Mouse (Mus musculus) CH12.LX (cell line): ENCODE results near the gene 6030468B19Rik. TPM values are rescaled to one million over a fixed set of nuclear protein-coding genes. Genes with fewer than 3 reads are reported as not detected.

Experiments
- DNase-seq: peaks from one replicate; pipeline ENCODE4 v3.0.0-alpha.2; 2013; ENCODE audit errors: extremely low read depth
- H3K27ac ChIP-seq: 2 replicates; pipeline ENCODE4 v1.5.1; 2012; ENCODE audit warnings: low read depth, mild to moderate bottlenecking, control low read depth, moderate library complexity; ENCODE audit not compliant: insufficient read depth
- H3K27me3 ChIP-seq: replicated peaks from 2 replicates; pipeline ENCODE3; 2012; ENCODE audit warnings: inconsistent platforms
- H3K36me3 ChIP-seq, 2 experiments: replicated peaks in 1 of 2; 2 replicates each; pipeline versions ENCODE3 to v1.6.1; 2012; ENCODE audit warnings: inconsistent platforms in 1 of 2, low read length in 1 of 2, mild to moderate bottlenecking in 1 of 2, mixed read lengths in 1 of 2, moderate library complexity in 1 of 2; ENCODE audit not compliant: control insufficient read depth in 1 of 2, insufficient read depth in 1 of 2
- H3K4me1 ChIP-seq, 2 experiments: 2 replicates each; pipeline ENCODE4 v1.6.1; 2012; ENCODE audit warnings: inconsistent platforms in 1 of 2, moderate library complexity in 1 of 2; ENCODE audit not compliant: insufficient read depth in 2 of 2, control insufficient read depth in 1 of 2
- H3K4me2 ChIP-seq: 2 replicates; pipeline ENCODE4 v1.6.1; 2012; ENCODE audit warnings: low read depth, mild to moderate bottlenecking, control low read depth; ENCODE audit not compliant: poor library complexity, insufficient read depth, severe bottlenecking
- H3K4me3 ChIP-seq, 3 experiments: fragments of 150-350 bp in 1 of 3; sonication (generic) in 1 of 3; replicated peaks in 1 of 3; 2 replicates each; pipeline versions ENCODE3 to v1.5.1; 2011 to 2012; ENCODE audit warnings: low read depth in 2 of 3, low read length in 2 of 3, mild to moderate bottlenecking in 2 of 3, moderate library complexity in 2 of 3, control low read depth in 1 of 3, improper control_type of control experiment in 1 of 3, inconsistent platforms in 1 of 3, mixed read lengths in 1 of 3; ENCODE audit not compliant: poor library complexity in 1 of 3
- H3K79me2 ChIP-seq: replicated peaks from 2 replicates; pipeline ENCODE4 v1.6.1; 2012; ENCODE audit warnings: mild to moderate bottlenecking, moderate library complexity; ENCODE audit not compliant: control insufficient read depth, poor library complexity, insufficient read depth, severe bottlenecking; ENCODE audit errors: extremely low read depth
- H3K9ac ChIP-seq: 2 replicates; pipeline ENCODE4 v1.6.1; 2012; ENCODE audit warnings: low read depth, mild to moderate bottlenecking, control low read depth, moderate library complexity; ENCODE audit not compliant: insufficient read depth
- H3K9me3 ChIP-seq: replicated peaks from 2 replicates; pipeline ENCODE3; 2012; ENCODE audit warnings: low read length, inconsistent platforms, mixed read lengths
- BHLHE40 ChIP-seq: IDR thresholded peaks from 2 replicates; pipeline ENCODE4 v1.6.1; 2011; ENCODE audit warnings: mild to moderate bottlenecking, low read depth, low read length, improper control_type of control experiment
- CHD1 ChIP-seq: IDR thresholded peaks from 2 replicates; pipeline ENCODE4 v1.6.1; 2012; ENCODE audit warnings: low read depth, low read length, improper control_type of control experiment, inconsistent platforms
- CHD2 ChIP-seq: IDR thresholded peaks from 2 replicates; pipeline ENCODE4 v1.6.1; 2011; ENCODE audit warnings: low read length, improper control_type of control experiment
- CTCF ChIP-seq, 2 experiments: IDR thresholded peaks in 1 of 2; conservative IDR thresholded peaks in 1 of 2; 2 replicates each; pipeline ENCODE4 v1.5.1; 2011 to 2012; ENCODE audit warnings: low read depth in 2 of 2, low read length in 2 of 2, improper control_type of control experiment in 1 of 2, inconsistent platforms in 1 of 2, mild to moderate bottlenecking in 1 of 2, moderate library complexity in 1 of 2
- E2F4 ChIP-seq: IDR thresholded peaks from 2 replicates; pipeline ENCODE4 v1.6.1; 2011; ENCODE audit warnings: low read depth, low read length, improper control_type of control experiment; ENCODE audit not compliant: insufficient replicate concordance
- ELF1 ChIP-seq: IDR thresholded peaks from 2 replicates; pipeline ENCODE4 v1.6.1; 2014; ENCODE audit warnings: low read depth, mild to moderate bottlenecking, inconsistent platforms, low read length, improper control_type of control experiment
- EP300 ChIP-seq: IDR thresholded peaks from 2 replicates; pipeline ENCODE4 v1.6.1; 2011; ENCODE audit warnings: low read length, improper control_type of control experiment
- ETS1 ChIP-seq: conservative IDR thresholded peaks from 2 replicates; pipeline ENCODE4 v1.6.1; 2012; ENCODE audit warnings: low read depth, mild to moderate bottlenecking, inconsistent platforms, low read length, improper control_type of control experiment, moderate library complexity
- GABPA ChIP-seq: IDR thresholded peaks from 2 replicates; pipeline ENCODE4 v1.6.1; 2012; ENCODE audit warnings: low read depth, low read length, improper control_type of control experiment, inconsistent platforms; ENCODE audit not compliant: insufficient replicate concordance
- HCFC1 ChIP-seq: IDR thresholded peaks from 2 replicates; pipeline ENCODE4 v1.6.1; 2012; ENCODE audit warnings: low read depth, mild to moderate bottlenecking, inconsistent platforms, low read length, improper control_type of control experiment
- IRF4 ChIP-seq: IDR thresholded peaks from 2 replicates; pipeline ENCODE4 v1.6.1; 2014; ENCODE audit warnings: low read depth, mild to moderate bottlenecking, inconsistent platforms, low read length, improper control_type of control experiment
- JUN ChIP-seq: IDR thresholded peaks from 2 replicates; pipeline ENCODE4 v1.6.1; 2011; ENCODE audit warnings: low read depth, mild to moderate bottlenecking, low read length, improper control_type of control experiment, moderate library complexity; ENCODE audit not compliant: insufficient read depth
- JUND ChIP-seq: conservative IDR thresholded peaks from 2 replicates; pipeline ENCODE4 v1.6.1; 2011; ENCODE audit warnings: low read depth, low read length, improper control_type of control experiment
- KAT2A ChIP-seq: IDR thresholded peaks from 2 replicates; pipeline ENCODE4 v1.6.1; 2012; ENCODE audit warnings: low read length, improper control_type of control experiment, inconsistent platforms; ENCODE audit not compliant: insufficient replicate concordance
- MAFK ChIP-seq: IDR thresholded peaks from 2 replicates; pipeline ENCODE4 v1.6.1; 2011; ENCODE audit warnings: low read length, improper control_type of control experiment; ENCODE audit not compliant: insufficient replicate concordance
- MAX ChIP-seq: IDR thresholded peaks from 2 replicates; pipeline ENCODE4 v1.6.1; 2011; ENCODE audit warnings: low read length, improper control_type of control experiment
- MAZ ChIP-seq: IDR thresholded peaks from 2 replicates; pipeline ENCODE4 v1.6.1; 2012; ENCODE audit warnings: low read depth, mild to moderate bottlenecking, inconsistent platforms, low read length, improper control_type of control experiment, moderate library complexity
- MEF2A ChIP-seq: IDR thresholded peaks from 2 replicates; pipeline ENCODE4 v1.6.1; 2014; ENCODE audit warnings: low read depth, mild to moderate bottlenecking, inconsistent platforms, low read length, improper control_type of control experiment, borderline replicate concordance
- MXI1 ChIP-seq: IDR thresholded peaks from 2 replicates; pipeline ENCODE4 v1.6.1; 2011; ENCODE audit warnings: mild to moderate bottlenecking, low read depth, low read length, improper control_type of control experiment
- MYC ChIP-seq: IDR thresholded peaks from 2 replicates; pipeline ENCODE4 v1.6.1; 2011; ENCODE audit warnings: low read depth, mild to moderate bottlenecking, improper control_type of control experiment, low read length
- NELFE ChIP-seq: IDR thresholded peaks from 2 replicates; pipeline ENCODE4 v1.6.1; 2011; ENCODE audit warnings: low read depth, low read length, improper control_type of control experiment
- NRF1 ChIP-seq: IDR thresholded peaks from 2 replicates; pipeline ENCODE4 v1.6.1; 2014; ENCODE audit warnings: low read depth, mild to moderate bottlenecking, inconsistent platforms, low read length, improper control_type of control experiment, moderate library complexity
- PAX5 ChIP-seq: IDR thresholded peaks from 2 replicates; pipeline ENCODE4 v1.6.1; 2012; ENCODE audit warnings: low read length, inconsistent platforms, mixed read lengths
- POLR2A ChIP-seq: IDR thresholded peaks from 2 replicates; pipeline ENCODE4 v1.6.1; 2011; ENCODE audit warnings: low read depth, mild to moderate bottlenecking, improper control_type of control experiment, low read length
- POLR2AphosphoS2 ChIP-seq: IDR thresholded peaks from 2 replicates; pipeline ENCODE4 v1.6.1; 2011; ENCODE audit warnings: low read depth, low read length, improper control_type of control experiment
- RAD21 ChIP-seq: IDR thresholded peaks from 2 replicates; pipeline ENCODE4 v1.6.1; 2011; ENCODE audit warnings: low read depth, mild to moderate bottlenecking, low read length, improper control_type of control experiment, moderate library complexity
- RCOR1 ChIP-seq: conservative IDR thresholded peaks from 2 replicates; pipeline ENCODE4 v1.6.1; 2012; ENCODE audit warnings: low read depth, mild to moderate bottlenecking, inconsistent platforms, low read length, improper control_type of control experiment
- SIN3A ChIP-seq: IDR thresholded peaks from 2 replicates; pipeline ENCODE4 v1.6.1; 2012; ENCODE audit warnings: low read length, improper control_type of control experiment, inconsistent platforms
- SMC3 ChIP-seq: IDR thresholded peaks from 2 replicates; pipeline ENCODE4 v1.6.1; 2011; ENCODE audit warnings: low read depth, low read length, improper control_type of control experiment
- TBP ChIP-seq: conservative IDR thresholded peaks from 2 replicates; pipeline ENCODE4 v1.6.1; 2011; ENCODE audit warnings: low read depth, low read length, improper control_type of control experiment
- TCF12 ChIP-seq: IDR thresholded peaks from 2 replicates; pipeline ENCODE4 v1.6.1; 2014; ENCODE audit warnings: low read depth, mild to moderate bottlenecking, inconsistent platforms, low read length, improper control_type of control experiment
- UBTF ChIP-seq: IDR thresholded peaks from 2 replicates; pipeline ENCODE4 v1.6.1; 2012; ENCODE audit warnings: low read depth, mild to moderate bottlenecking, inconsistent platforms, low read length, improper control_type of control experiment, moderate library complexity
- USF1 ChIP-seq: IDR thresholded peaks from 2 replicates; pipeline ENCODE4 v1.6.1; 2014; ENCODE audit warnings: low read depth, mild to moderate bottlenecking, inconsistent platforms, low read length, improper control_type of control experiment
- USF2 ChIP-seq: conservative IDR thresholded peaks from 2 replicates; pipeline ENCODE4 v1.6.1; 2011; ENCODE audit warnings: low read depth, low read length, improper control_type of control experiment
- ZC3H11A ChIP-seq: IDR thresholded peaks from 2 replicates; pipeline ENCODE4 v1.6.1; 2012; ENCODE audit warnings: low read depth, mild to moderate bottlenecking, inconsistent platforms, low read length, improper control_type of control experiment
- ZKSCAN1 ChIP-seq: IDR thresholded peaks from 2 replicates; pipeline ENCODE4 v1.6.1; 2012; ENCODE audit warnings: low read depth, inconsistent platforms, low read length, improper control_type of control experiment, borderline replicate concordance
- ZMIZ1 ChIP-seq: IDR thresholded peaks from 2 replicates; pipeline ENCODE4 v1.6.1; 2012; ENCODE audit warnings: low read depth, mild to moderate bottlenecking, inconsistent platforms, low read length, improper control_type of control experiment
- ZNF384 ChIP-seq: IDR thresholded peaks from 2 replicates; pipeline ENCODE4 v1.6.1; 2012; ENCODE audit warnings: low read depth, low read length, improper control_type of control experiment, inconsistent platforms
- dilution Hi-C: fragments of 300-500 bp; cut with MboI; formaldehyde crosslinking; loops from 2 replicates; pipeline ENCODE4 v1.14.3; 2020; ENCODE audit warnings: low sequenced_read_pairs; ENCODE audit not compliant: extremely low pct_unique_long_range_greater_than_20kb, extremely low pct_ligation_motif_present
- in situ Hi-C: fragments of 300-500 bp; cut with MboI; formaldehyde crosslinking; loops from 3 replicates; pipeline ENCODE4 v1.14.3; 2019; ENCODE audit warnings: low sequenced_read_pairs, low pct_ligation_motif_present, low pct_unique_long_range_greater_than_20kb, mixed read lengths
- polyA plus RNA-seq: library from polyadenylated mRNA; unstranded; fragments of >175 nt; gene quantifications from 2 replicates; pipeline ENCODE4 v1.2.1, GENCODE M21; 2012; ENCODE audit warnings: low read depth; ENCODE audit not compliant: insufficient read length
- total RNA-seq, 2 experiments: library from RNA; depleted of rRNA; stranded (reverse); fragments of 300-350 nt in 1 of 2; fragments of >200 nt in 1 of 2; gene quantifications; 2 replicates each; pipeline ENCODE4 v1.2.3; 2012 to 2014

The 6030468B19Rik gene
- total and polyA plus RNA-seq, 3 experiments = 0.93 to 1.7 (median 1.5) TPM

DNA sequence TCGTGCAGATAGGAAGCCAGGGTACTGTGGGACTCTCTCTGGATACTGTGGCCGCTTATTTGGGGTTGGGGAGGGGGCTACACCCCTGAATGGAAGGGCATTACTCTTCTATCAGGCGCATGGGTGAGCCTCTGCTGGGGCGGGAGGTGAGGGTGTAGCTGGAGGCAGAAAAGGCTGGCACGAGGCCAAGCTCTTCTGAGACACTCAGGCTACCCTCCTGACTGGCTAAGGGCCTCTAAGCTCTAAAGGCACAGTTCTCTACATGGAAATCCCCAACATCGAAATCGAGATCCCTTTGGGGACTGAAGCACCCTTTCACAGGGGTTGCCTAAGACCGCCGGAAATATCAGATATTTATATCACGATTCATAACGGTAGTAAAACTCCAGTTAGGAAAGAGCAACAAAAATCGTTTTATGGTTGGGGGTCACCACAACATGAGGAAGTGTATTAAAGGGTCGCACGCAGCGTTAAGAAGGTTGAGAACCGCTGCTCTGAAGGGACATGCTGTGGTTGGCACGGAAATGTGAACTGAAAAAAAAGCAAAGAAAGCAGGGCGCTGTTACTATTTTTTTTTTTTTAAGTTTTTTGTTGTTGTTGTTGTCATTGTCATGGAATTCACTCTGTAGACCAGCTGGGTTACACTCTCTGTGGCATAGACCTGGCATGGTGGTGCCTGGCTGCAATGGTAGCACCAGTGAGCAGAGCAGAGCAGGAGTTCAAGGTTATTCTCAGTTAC, 30.9 kb downstream of the 6030468B19Rik start:
- Histone ChIP-seq H3K36me3 (peaks cover 4 to 18% of the 10 kb centered on the region in 2 experiments), H3K4me1 (peaks cover 11 to 51% of the 10 kb centered on the region in 2 experiments), H3K9ac (peak overlapping the region; percentile 85), H3K9me3 (no peaks in the 10 kb centered on the region), H3K4me3 (peak overlapping the region; percentile 64 to 77 (median 65)), H3K27me3 (no peaks in the 10 kb centered on the region), H3K79me2 (peaks cover 39% of the 10 kb centered on the region), H3K4me2 (peak overlapping the region; percentile 89), H3K27ac (peak overlapping the region; percentile 94)
- peak; percentile 95 for DNase-seq
- 0 out of 2 replicates have a peak, but pooled peaks have one; percentile 46 for TF ChIP-seq UBTF
- peak; percentile 55; the same call in 1 of the 2 replicates for TF ChIP-seq HCFC1
- peak; percentile 95 for TF ChIP-seq IRF4
- TF ChIP-seq USF1 = no peak
- peak; percentile 89 for TF ChIP-seq CHD1
- peak; percentile 56 for TF ChIP-seq MAX
- peak; percentile 91 for TF ChIP-seq EP300
- peak; percentile 81 for TF ChIP-seq BHLHE40
- TF ChIP-seq MEF2A = peak; percentile 92
- peak; percentile 88 for TF ChIP-seq ETS1
- peak; percentile 11; the same call in 1 of the 2 replicates for TF ChIP-seq NRF1
- peak; percentile 66; the same call in 1 of the 2 replicates for TF ChIP-seq JUND
- TF ChIP-seq TCF12 = peak; percentile 79
- TF ChIP-seq MXI1 = peak; percentile 55
- 0 out of 2 replicates have a peak, but pooled peaks have one; percentile 18 for TF ChIP-seq POLR2AphosphoS2
- TF ChIP-seq PAX5 = no peak
- peak; percentile 63 for TF ChIP-seq MYC
- TF ChIP-seq CTCF (conservative IDR thresholded peaks at IDR 0.05 in 1 of 2, IDR thresholded peaks at IDR 0.05 in 1 of 2; ENCODE audit: low read depth in 2 of 2, low read length in 2 of 2) = no peak
- no peak for TF ChIP-seq SMC3
- TF ChIP-seq MAZ = no peak
- no peak for TF ChIP-seq ZC3H11A
- TF ChIP-seq ZMIZ1 = peak; percentile 53; the same call in 1 of the 2 replicates
- TF ChIP-seq ZKSCAN1 = no peak
- peak; percentile 60; the same call in 1 of the 2 replicates for TF ChIP-seq MAFK
- TF ChIP-seq SIN3A = peak; percentile 91
- no peak for TF ChIP-seq USF2
- peak; percentile 58 for TF ChIP-seq JUN
- TF ChIP-seq ZNF384 = peak; percentile 94
- TF ChIP-seq NELFE = peak; percentile 56; the same call in 1 of the 2 replicates
- TF ChIP-seq KAT2A = no peak
- no peak for TF ChIP-seq RAD21
- peak; percentile 75; the same call in 1 of the 2 replicates for TF ChIP-seq RCOR1
- TF ChIP-seq GABPA = no peak
- peak; percentile 80 for TF ChIP-seq POLR2A
- TF ChIP-seq TBP = peak; percentile 86
- TF ChIP-seq E2F4 = no peak
- peak; percentile 71 for TF ChIP-seq CHD2
- no peak for TF ChIP-seq ELF1
- in situ Hi-C loops = loop anchor here (5.0 to 10.0 kb wide), 3 partner anchors 36 to 354 kb away; no protein-coding TSS in a partner anchor
- dilution Hi-C loops = no loop called here
